8 mouse cellular contexts compared by ENCODE assay signal in genomic region chr1:132341731-132342501, GRCm38 (mm10). TPM values are rescaled to one million over a fixed set of nuclear protein-coding genes. Genes with fewer than 3 reads are reported as not detected.
DNase-seq lines count a peak whose midpoint lies in the region; ATAC-seq and TF ChIP-seq lines count a peak whose summit lies in the region.

No protein-coding gene starts in this region.

- TF ChIP-seq POLR2A in kidney, adult 2 months (IDR thresholded peaks at IDR 0.05; ENCODE audit: low read depth, low read length) = no peak

- TF ChIP-seq EP300 in lung, postnatal 0 days (IDR thresholded peaks at IDR 0.05) = peak; percentile 52; the same call in 1 of the 2 replicates

- no peak overlapping the region for H3K4me3 ChIP-seq in kidney, adult 2 months (ENCODE audit: insufficient read depth, low read depth, low read length)
- no peak overlapping the region for H3K4me3 ChIP-seq in kidney, embryonic 16.5 days (ENCODE audit: low read length)
- no peak overlapping the region for H3K4me3 ChIP-seq in heart, embryonic 14.5 days (ENCODE audit: control insufficient read depth in 1 of 2, insufficient read depth in 1 of 2, low read depth in 1 of 2, low read length in 2 of 2)
- no peak overlapping the region for H3K4me3 ChIP-seq in lung, postnatal 0 days (ENCODE audit: low read depth, low read length)
- H3K4me3 ChIP-seq in left cerebral cortex, adult 2 months = no peak overlapping the region

- TF ChIP-seq CTCF in kidney, adult 2 months (conservative IDR thresholded peaks at IDR 0.05; ENCODE audit: insufficient read depth, insufficient read length, low read depth, low read length) = no peak
- TF ChIP-seq CTCF in lung, postnatal 0 days (IDR thresholded peaks at IDR 0.05) = no peak
- no peak for TF ChIP-seq CTCF in left cerebral cortex, adult 2 months (IDR thresholded peaks at IDR 0.05)

- 45% methylated on average over 5 of the region's 5 CpGs for WGBS in kidney, adult 2 months
- 43% methylated on average over 5 of the region's 5 CpGs for whole genome bisulfite sequencing in kidney, embryonic 16.5 days
- 40% methylated on average over 5 of the region's 5 CpGs for WGBS in heart, embryonic 14.5 days
- WGBS in lung, postnatal 0 days = 37% methylated on average over 5 of the region's 5 CpGs

- no peaks in the 10 kb centered on the region for H3K36me3 ChIP-seq in kidney, adult 2 months (ENCODE audit: control insufficient read depth, insufficient read depth, low read length)
- H3K36me3 ChIP-seq in kidney, embryonic 16.5 days (ENCODE audit: insufficient read depth, low read length) = no peaks in the 10 kb centered on the region
- H3K36me3 ChIP-seq in heart, embryonic 14.5 days (ENCODE audit: control insufficient read depth, insufficient read depth, low read length) = no peaks in the 10 kb centered on the region
- no peaks in the 10 kb centered on the region for H3K36me3 ChIP-seq in lung, postnatal 0 days (ENCODE audit: insufficient read depth, low read length)

- H3K9ac ChIP-seq in kidney, embryonic 16.5 days (replicated peaks; ENCODE audit: low read length) = no peak overlapping the region
- no peak overlapping the region for H3K9ac ChIP-seq in heart, embryonic 14.5 days (ENCODE audit: low read length)
- H3K9ac ChIP-seq in lung, postnatal 0 days (replicated peaks; ENCODE audit: low read depth) = no peak overlapping the region

- peak overlapping the region; percentile 80 for H3K27ac ChIP-seq in kidney, adult 2 months (ENCODE audit: insufficient read depth, low read depth, low read length)
- H3K27ac ChIP-seq in kidney, embryonic 16.5 days (ENCODE audit: low read length) = no peak overlapping the region
- peak overlapping the region; percentile 19 to 64; a peak in 3 of 4 replicates for H3K27ac ChIP-seq in heart, embryonic 14.5 days (replicated peaks in 1 of 2; ENCODE audit: control insufficient read depth in 1 of 2, insufficient read depth in 1 of 2, low read depth in 2 of 2, low read length in 2 of 2)
- no peak overlapping the region; the same call in 1 of the 2 replicates for H3K27ac ChIP-seq in lung, postnatal 0 days (ENCODE audit: low read length)
- no peak overlapping the region for H3K27ac ChIP-seq in left cerebral cortex, adult 2 months

- intact Hi-C loops in left cerebral cortex, adult 2 months (cut with DNase I) = no loop called here

- no peaks in the 10 kb centered on the region for H3K27me3 ChIP-seq in kidney, adult 2 months (replicated peaks; ENCODE audit: control insufficient read depth, insufficient read depth, low read length)
- no peaks in the 10 kb centered on the region for H3K27me3 ChIP-seq in kidney, embryonic 16.5 days (ENCODE audit: insufficient read depth, low read length)
- no peaks in the 10 kb centered on the region for H3K27me3 ChIP-seq in heart, embryonic 14.5 days (ENCODE audit: control insufficient read depth, insufficient read depth, low read length)
- no peaks in the 10 kb centered on the region for H3K27me3 ChIP-seq in lung, postnatal 0 days (replicated peaks; ENCODE audit: insufficient read depth, low read length)

- no peaks in the 10 kb centered on the region for H3K9me3 ChIP-seq in kidney, embryonic 16.5 days (ENCODE audit: low read length)
- no peaks in the 10 kb centered on the region for H3K9me3 ChIP-seq in heart, embryonic 14.5 days (ENCODE audit: control insufficient read depth, low read length)
- no peaks in the 10 kb centered on the region for H3K9me3 ChIP-seq in lung, postnatal 0 days (ENCODE audit: low read length)

- ATAC-seq in kidney, embryonic 16.5 days (ENCODE audit: low FRiP score, low TSS enrichment) = no peak
- no peak for ATAC-seq in heart, embryonic 14.5 days (ENCODE audit: insufficient number of reproducible peaks, insufficient read depth, low FRiP score, low read depth)
- peak; percentile 66 for ATAC-seq in lung, postnatal 0 days

- peak; percentile 89 for DNase-seq in kidney, adult 2 months
- peak; percentile 69 for DNase-seq in lung, postnatal 0 days (ENCODE audit: low spot score)
- DNase-seq in thymus, adult 18-20 months = peak; percentile 63 to 78
- no peak for DNase-seq in testis, postnatal 10 days (ENCODE audit: low spot score)
- DNase-seq in urinary bladder, postnatal 14 days (ENCODE audit: low spot score) = no peak
- no peak for DNase-seq in left cerebral cortex, adult 2 months (ENCODE audit: extremely low spot score in 1 of 2, low spot score in 2 of 2)

- no peak overlapping the region for H3K4me2 ChIP-seq in kidney, embryonic 16.5 days (replicated peaks; ENCODE audit: low read depth, low read length)
- no peak overlapping the region for H3K4me2 ChIP-seq in heart, embryonic 14.5 days (ENCODE audit: low read length)
- no peak overlapping the region for H3K4me2 ChIP-seq in lung, postnatal 0 days (replicated peaks; ENCODE audit: low read depth, low read length)

- H3K4me1 ChIP-seq in kidney, adult 2 months (ENCODE audit: control insufficient read depth, insufficient read depth, low read length) = peaks cover 45% of the 10 kb centered on the region
- H3K4me1 ChIP-seq in kidney, embryonic 16.5 days (ENCODE audit: insufficient read depth, low read length) = peaks cover 34% of the 10 kb centered on the region
- peaks cover 16 to 30% of the 10 kb centered on the region in 2 experiments for H3K4me1 ChIP-seq in heart, embryonic 14.5 days (ENCODE audit: control insufficient read depth in 2 of 2, insufficient read depth in 2 of 2, low read length in 2 of 2)
- peaks cover 10% of the 10 kb centered on the region; the same call in 1 of the 2 replicates for H3K4me1 ChIP-seq in lung, postnatal 0 days (ENCODE audit: insufficient read depth, low read depth, low read length)

RNA-seq across cellular contexts. Expression of gene Nuak2, which starts 26.0 kb away (rescaled TPM):
- polyA plus RNA-seq in kidney, adult 2 months (2012; rRNA removed) = 56.1 and 73.7 TPM in 2 replicates
- 4.3 and 5.5 TPM in 2 replicates for polyA plus RNA-seq in kidney, embryonic 16.5 days (2015; fragmentation: Nextera tagmentation; extraction: Ambion mirVana)
- polyA plus RNA-seq in heart, embryonic 14.5 days (2014; fragmentation: Nextera tagmentation; extraction: Ambion mirVana) = 1.5 and 2.2 TPM in 2 replicates
- polyA plus RNA-seq in lung, postnatal 0 days (2015; fragmentation: Nextera tagmentation; extraction: Ambion mirVana) = 11.9 and 12.1 TPM in 2 replicates
- total RNA-seq in left cerebral cortex, adult 2 months (2021) = 1 to 10 TPM; 1.4 TPM

RNA-seq across cellular contexts. Expression of gene Klhdc8a, which starts 43.5 kb away (rescaled TPM):
- 15.7 and 17.7 TPM in 2 replicates for polyA plus RNA-seq in kidney, adult 2 months (2012; rRNA removed)
- polyA plus RNA-seq in kidney, embryonic 16.5 days (2015; fragmentation: Nextera tagmentation; extraction: Ambion mirVana) = 1.8 and 2.1 TPM in 2 replicates
- 0.50 and 1.5 TPM in 2 replicates for polyA plus RNA-seq in heart, embryonic 14.5 days (2014; fragmentation: Nextera tagmentation; extraction: Ambion mirVana)
- 4.1 and 4.4 TPM in 2 replicates for polyA plus RNA-seq in lung, postnatal 0 days (2015; fragmentation: Nextera tagmentation; extraction: Ambion mirVana)
- total RNA-seq in left cerebral cortex, adult 2 months (2021) = 10 to 100 TPM; 12.2 to 13.2 TPM

RNA-seq across cellular contexts. Expression of gene Tmcc2, which starts 49.2 kb away (rescaled TPM):
- 6.0 and 6.3 TPM in 2 replicates for polyA plus RNA-seq in kidney, adult 2 months (2012; rRNA removed)
- 8.3 and 8.6 TPM in 2 replicates for polyA plus RNA-seq in kidney, embryonic 16.5 days (2015; fragmentation: Nextera tagmentation; extraction: Ambion mirVana)
- 8.1 and 10.1 TPM in 2 replicates for polyA plus RNA-seq in heart, embryonic 14.5 days (2014; fragmentation: Nextera tagmentation; extraction: Ambion mirVana)
- 28.8 and 37.2 TPM in 2 replicates for polyA plus RNA-seq in lung, postnatal 0 days (2015; fragmentation: Nextera tagmentation; extraction: Ambion mirVana)
- total RNA-seq in left cerebral cortex, adult 2 months (2021) = 100 to 1,000 TPM; 178 to 192 TPM

Comparison
In these comparisons a context has a peak if more than half of its experiments do, and no peak if none do; other contexts are left out.
1. H3K27ac ChIP-seq: peak in kidney, adult 2 months (single experiment) and heart, embryonic 14.5 days (2 of 2); none in kidney, embryonic 16.5 days (single experiment), lung, postnatal 0 days (single experiment) and left cerebral cortex, adult 2 months (single experiment).
2. DNase-seq: peak in kidney, adult 2 months (single experiment), lung, postnatal 0 days (single experiment) and thymus, adult 18-20 months (2 of 2); none in testis, postnatal 10 days (single experiment), urinary bladder, postnatal 14 days (single experiment) and left cerebral cortex, adult 2 months (0 of 2).